Mouse (Mus musculus): ENCODE data around the gene Dixdc1. TPM values are rescaled to one million over a fixed set of nuclear protein-coding genes. Genes with fewer than 3 reads are reported as not detected.

Gene Dixdc1
- total RNA-seq, 2 experiments from 2014 or later: 79.4 to 80.7 TPM

- intact Hi-C loops (cut with DNase I): loop anchor here (5.0 kb wide), 1 partner anchor 150 kb away; the partner anchor contains the start of gene Fdxacb1
- peak within 1 kb of the TSS; percentile 71 for H3K4me3 ChIP-seq
- H3K27ac ChIP-seq: peak within 1 kb of the TSS; percentile 99
- TF ChIP-seq CTCF (IDR thresholded peaks at IDR 0.05): no peak
- DNase-seq (ENCODE audit: extremely low spot score in 1 of 2, low spot score in 2 of 2): peak; percentile 85 to 86
Measured at GRCm38 (mm10) chr9:50616766-50617603, 122.3 kb downstream of the Dixdc1 start, which contains the start of the genes Pih1d2 and Nkapd1. TSS of gene Pih1d2 (plus strand) at chr9:50617321. TSS of gene Nkapd1 (minus strand) at chr9:50617464.

- peak overlapping the region; percentile 99 for H3K27ac ChIP-seq
- TF ChIP-seq CTCF (IDR thresholded peaks at IDR 0.05): no peak
- DNase-seq (ENCODE audit: extremely low spot score in 1 of 2, low spot score in 2 of 2): no peak
- intact Hi-C loops (cut with DNase I): loop anchor here (5.0 kb wide), 1 partner anchor 151 kb away; the partner anchor contains the start of gene Fdxacb1
- peak overlapping the region; percentile 71 for H3K4me3 ChIP-seq
Measured at GRCm38 (mm10) chr9:50616161-50616560, 123.2 kb downstream of the Dixdc1 start.

Other genes with a start within 250 kb of the Dixdc1 start
- not detected for gene Plet1, start 245.0 kb downstream of the Dixdc1 start, total RNA-seq (2021)
- gene Pts, start 210.8 kb downstream of the Dixdc1 start, total RNA-seq (2021): 10 to 100 TPM; 28.6 to 31.6 TPM
- 10 to 100 TPM; 22.6 to 23.8 TPM for gene Il18, start 184.7 kb downstream of the Dixdc1 start, total RNA-seq (2021)
- gene Bco2, start 184.3 kb downstream of the Dixdc1 start, total RNA-seq (2021): 1 to 10 TPM; 3.0 to 3.6 TPM
- gene Tex12, start 178.2 kb downstream of the Dixdc1 start, total RNA-seq (2021): not detected
- gene Sdhd, start 135.7 kb downstream of the Dixdc1 start, total RNA-seq (2021): 100 to 1,000 TPM in 1 of 2 experiments, 10 to 100 TPM in 1; 97.9 to 114 TPM
- gene Timm8b, start 135.6 kb downstream of the Dixdc1 start, total RNA-seq (2021): 100 to 1,000 TPM; 216 to 226 TPM
- gene Pih1d2, start 122.2 kb downstream of the Dixdc1 start, total RNA-seq (2021): 1 to 10 TPM; 2.0 to 3.8 TPM
- gene Nkapd1, start 122.1 kb downstream of the Dixdc1 start, total RNA-seq (2021): 10 to 100 TPM; 21.3 to 22.1 TPM
- gene Dlat, start 79.7 kb downstream of the Dixdc1 start, total RNA-seq (2021): 100 to 1,000 TPM; 110 to 119 TPM
- gene 2310030G06Rik, start 7.0 kb upstream of the Dixdc1 start, total RNA-seq (2021): 1 to 10 TPM; 2.8 to 3.2 TPM
- 100 to 1,000 TPM; 118 to 125 TPM for gene Cryab, start 11.8 kb upstream of the Dixdc1 start, total RNA-seq (2021)
- 1 to 10 TPM; 1.4 to 1.5 TPM for gene Hspb2, start 12.8 kb upstream of the Dixdc1 start, total RNA-seq (2021)
- 1 to 10 TPM; 4.6 to 4.8 TPM for gene Fdxacb1, start 28.7 kb upstream of the Dixdc1 start, total RNA-seq (2021)
- gene Alg9, start 35.5 kb upstream of the Dixdc1 start, total RNA-seq (2021): 10 to 100 TPM; 25.4 to 26.7 TPM
- 10 to 100 TPM; 34.7 to 38.3 TPM for gene 1110032A03Rik, start 36.0 kb upstream of the Dixdc1 start, total RNA-seq (2021)
- 10 to 100 TPM; 21.6 to 28.5 TPM for gene Ppp2r1b, start 105.8 kb upstream of the Dixdc1 start, total RNA-seq (2021)